Mouse (Mus musculus): ENCODE data around the gene Ripk4.

Gene Ripk4

GRCm38 (mm10) chr16:97733599-97733998 is 30.0 kb downstream of the Ripk4 start:
- no peak for DNase-seq

GRCm38 (mm10) chr16:97730321-97730720 is 33.3 kb downstream of the Ripk4 start:
- DNase-seq = no peak

- no peak for DNase-seq
Measured at GRCm38 (mm10) chr16:97726436-97726835, 37.2 kb downstream of the Ripk4 start.

GRCm38 (mm10) chr16:97720093-97720492 is 43.5 kb downstream of the Ripk4 start:
- DNase-seq = no peak

- no peak for DNase-seq
Measured at GRCm38 (mm10) chr16:97719392-97719983, 44.1 kb downstream of the Ripk4 start.

GRCm38 (mm10) chr16:97716567-97716966 is 47.0 kb downstream of the Ripk4 start:
- DNase-seq = no peak

- no peak for DNase-seq
Measured at GRCm38 (mm10) chr16:97712129-97712528, 51.5 kb downstream of the Ripk4 start.

- DNase-seq = peak; percentile 17 to 31
Measured at GRCm38 (mm10) chr16:97701871-97702270, 61.7 kb downstream of the Ripk4 start.

- DNase-seq = no peak
Measured at GRCm38 (mm10) chr16:97697769-97698168, 65.8 kb downstream of the Ripk4 start.

GRCm38 (mm10) chr16:97695709-97696108 is 67.9 kb downstream of the Ripk4 start:
- DNase-seq = no peak
